Mouse (Mus musculus) limb, embryonic 10.5 days (tissue): ENCODE data around the gene Ctnnbip1. TPM values are rescaled to one million over a fixed set of nuclear protein-coding genes. Genes with fewer than 3 reads are reported as not detected.

Experiments used
- DNase-seq: peaks from one replicate; pipeline ENCODE4 v3.0.0-alpha.2; 2017; ENCODE audit warnings: low spot score
- H3K27ac ChIP-seq: fragments of 300-500 bp; sonication (generic); 2 replicates; pipeline ENCODE4 v1.5.1; 2016; ENCODE audit warnings: mild to moderate bottlenecking
- H3K27me3 ChIP-seq: fragments of 300-500 bp; sonication (generic); 2 replicates; pipeline ENCODE4 v1.6.1; 2016; ENCODE audit warnings: low read depth, mild to moderate bottlenecking; ENCODE audit not compliant: poor library complexity, severe bottlenecking
- H3K36me3 ChIP-seq: fragments of 300-500 bp; sonication (generic); 2 replicates; pipeline ENCODE4 v1.6.1; 2016; ENCODE audit warnings: mild to moderate bottlenecking, moderate library complexity
- H3K4me1 ChIP-seq: fragments of 300-500 bp; sonication (generic); 2 replicates; pipeline ENCODE4 v1.6.1; 2016
- H3K4me3 ChIP-seq: fragments of 300-500 bp; sonication (generic); 2 replicates; pipeline ENCODE4 v1.5.1; 2016; ENCODE audit warnings: mild to moderate bottlenecking, moderate library complexity
- H3K9me3 ChIP-seq: fragments of 300-500 bp; sonication (generic); replicated peaks from 2 replicates; pipeline ENCODE4 v1.6.1; 2016; ENCODE audit warnings: mild to moderate bottlenecking
- WGBS: fragments of 180-500 bp; shearing (Covaris S2); methylation state at CpG from one replicate; pipeline ENCODE4 v1.1.7; 2016; 5-methylcytosine and 5-hydroxymethylcytosine counted together
- polyA plus RNA-seq: library from polyadenylated mRNA; unstranded; fragments of >200 nt; fragmentation: Nextera tagmentation; extraction: Ambion mirVana; gene quantifications from 2 replicates; pipeline ENCODE4 v1.2.1, GENCODE M21; 2016

Ctnnbip1 gene
- polyA plus RNA-seq, 1 experiment from 2014 or later, result 78.4 TPM

DNA sequence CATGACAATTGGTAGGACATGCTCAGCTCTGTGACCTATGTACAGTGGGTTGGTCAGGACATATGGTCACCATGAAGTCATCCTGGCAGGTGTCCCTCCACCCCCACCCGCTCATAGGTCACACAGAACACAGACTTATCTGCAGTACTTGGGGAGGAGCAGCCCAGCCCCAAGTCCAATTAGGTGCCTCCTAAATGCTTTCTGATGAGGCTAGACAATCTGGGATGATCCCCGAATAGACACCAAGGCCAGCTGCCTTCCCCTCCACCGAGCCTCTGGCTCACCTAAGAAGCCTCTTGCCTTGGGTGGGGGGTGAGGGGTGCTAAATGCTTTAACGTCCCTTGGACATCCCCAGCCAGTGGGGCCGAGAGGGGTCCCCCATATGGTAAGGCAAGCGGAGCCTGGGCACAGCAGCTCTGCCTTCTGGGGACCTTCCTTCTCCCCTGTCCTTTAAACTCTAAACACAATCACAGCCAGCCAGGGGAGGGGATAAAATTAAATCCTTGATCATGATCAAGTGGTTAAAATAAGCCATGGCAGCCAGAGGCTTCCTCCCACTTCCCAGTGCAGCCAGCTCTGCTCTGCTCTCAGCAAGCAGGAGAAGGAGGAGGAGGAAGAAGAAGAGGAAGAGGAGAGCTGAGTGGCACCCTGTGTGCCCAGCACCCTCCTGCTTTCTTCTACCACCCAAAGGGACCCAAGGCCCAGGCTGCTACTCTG is 51.9 kb downstream of the Ctnnbip1 start:
- no peaks in the 10 kb centered on the region for H3K9me3 ChIP-seq
- peaks cover 15% of the 10 kb centered on the region for H3K36me3 ChIP-seq
- 85% methylated on average over 6 of the region's 6 CpGs for WGBS
- DNase-seq, result no peak
- H3K4me1 ChIP-seq, result peaks cover 29% of the 10 kb centered on the region
- peaks cover 21% of the 10 kb centered on the region; the same call in 1 of the 2 replicates for H3K27me3 ChIP-seq
- no peak overlapping the region for H3K4me3 ChIP-seq
- H3K27ac ChIP-seq, result no peak overlapping the region; the same call in 1 of the 2 replicates

DNA sequence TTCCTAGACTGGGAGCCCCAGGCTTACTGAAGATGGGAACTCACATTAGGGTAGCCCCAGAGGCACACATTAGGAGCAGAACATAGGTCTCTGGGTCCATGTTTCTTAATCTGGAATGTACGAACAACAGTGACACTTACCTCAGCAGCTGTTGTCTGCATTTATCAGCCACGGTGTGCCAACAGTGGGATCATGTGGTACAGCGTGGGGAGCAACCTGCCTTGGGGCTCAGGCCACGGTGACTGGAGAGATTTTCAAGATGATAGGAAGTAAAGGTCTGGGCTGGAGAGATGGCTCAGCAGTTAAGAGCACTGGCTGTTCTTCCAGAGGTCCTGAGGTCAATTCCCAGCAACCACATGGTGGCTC is 52.4 kb downstream of the Ctnnbip1 start:
- Histone ChIP-seq H3K27ac (no peak overlapping the region; the same call in 1 of the 2 replicates), H3K4me1 (peaks cover 28% of the 10 kb centered on the region), H3K36me3 (peaks cover 10% of the 10 kb centered on the region), H3K27me3 (peaks cover 21% of the 10 kb centered on the region; the same call in 1 of the 2 replicates), H3K4me3 (no peak overlapping the region), H3K9me3 (no peaks in the 10 kb centered on the region)
- no peak for DNase-seq
- WGBS, result 91% methylated on average over 4 of the region's 4 CpGs

DNA sequence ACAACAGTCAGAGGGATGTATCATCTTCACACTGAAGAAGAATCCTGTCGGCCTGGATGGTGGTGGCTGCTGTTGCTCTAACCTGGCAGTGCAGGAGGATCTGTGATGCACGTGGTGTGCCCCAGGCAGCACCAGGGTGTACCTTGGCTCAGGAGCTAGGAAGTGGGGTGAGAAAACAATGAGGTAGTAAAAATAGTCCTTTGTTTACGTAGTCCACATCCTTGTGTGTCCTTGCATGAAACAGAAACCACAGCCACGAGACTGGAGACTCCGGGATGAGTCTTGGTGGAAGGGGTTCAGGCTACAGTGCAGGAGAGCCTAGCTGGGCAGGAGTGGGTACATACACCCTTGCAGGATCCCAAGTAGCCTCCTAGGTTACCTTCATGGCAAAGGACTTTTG is 53.2 kb downstream of the Ctnnbip1 start:
- DNase-seq, result no peak
- Histone ChIP-seq H3K4me1 (peaks cover 35% of the 10 kb centered on the region), H3K27me3 (peaks cover 21% of the 10 kb centered on the region; the same call in 1 of the 2 replicates), H3K9me3 (no peaks in the 10 kb centered on the region), H3K27ac (no peak overlapping the region), H3K36me3 (peaks cover 2% of the 10 kb centered on the region; the same call in 1 of the 2 replicates), H3K4me3 (no peak overlapping the region)
- 82% methylated on average over 5 of the region's 5 CpGs for WGBS

DNA sequence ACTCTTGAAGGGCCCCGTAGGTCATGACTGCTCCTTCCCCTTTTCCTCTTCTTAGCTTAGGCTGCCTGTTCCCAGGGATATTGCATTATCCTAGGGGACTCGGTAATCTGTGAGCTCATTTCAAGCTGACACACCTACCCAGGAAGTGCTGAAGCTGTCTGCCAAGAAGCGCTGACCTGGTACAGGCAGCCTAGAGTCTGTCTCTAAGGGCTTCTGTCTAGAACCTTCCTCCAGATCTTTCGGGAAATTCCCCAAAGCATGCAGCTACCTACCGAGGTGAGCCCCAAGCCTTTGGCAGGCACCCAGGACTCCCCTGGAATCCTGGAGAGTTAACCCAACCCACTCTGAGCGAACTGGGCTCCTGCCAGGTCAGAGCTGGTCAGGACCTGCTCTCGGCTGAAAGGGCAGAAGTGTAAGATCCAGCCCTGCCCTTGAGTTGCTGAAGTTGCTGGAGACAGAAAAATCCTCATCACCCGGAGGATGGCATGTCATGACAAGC is 53.7 kb downstream of the Ctnnbip1 start:
- H3K4me3 ChIP-seq, result no peak overlapping the region
- no peak overlapping the region for H3K27ac ChIP-seq
- WGBS, result 57% methylated on average over 8 of the region's 8 CpGs
- H3K4me1 ChIP-seq, result peaks cover 40% of the 10 kb centered on the region
- H3K27me3 ChIP-seq, result peaks cover 24% of the 10 kb centered on the region
- no peaks in the 10 kb centered on the region for H3K36me3 ChIP-seq
- H3K9me3 ChIP-seq, result no peaks in the 10 kb centered on the region
- no peak for DNase-seq

DNA sequence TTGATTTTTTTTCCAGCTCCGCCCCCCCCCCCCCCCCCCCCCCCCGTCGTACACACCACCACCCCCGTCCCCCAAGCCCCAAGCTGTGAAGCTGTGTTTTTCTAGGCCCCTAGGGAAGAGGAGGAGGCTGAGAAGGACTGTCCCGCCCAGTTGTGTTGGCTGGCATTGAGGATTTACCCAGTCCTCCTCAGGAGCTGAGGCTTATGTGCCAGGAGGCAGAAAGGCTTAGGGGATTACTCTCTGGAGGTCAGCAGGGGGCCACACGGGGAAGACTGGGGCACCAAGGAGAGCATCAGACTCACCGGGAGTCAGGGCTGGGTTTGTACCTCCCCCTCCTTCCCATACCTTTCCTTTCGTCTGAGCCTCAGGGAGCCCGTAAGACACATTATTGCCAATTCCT is 54.4 kb downstream of the Ctnnbip1 start:
- no peaks in the 10 kb centered on the region for H3K36me3 ChIP-seq
- peaks cover 32% of the 10 kb centered on the region for H3K27me3 ChIP-seq
- WGBS, result 31% methylated on average over 7 of the region's 9 CpGs
- peaks cover 43% of the 10 kb centered on the region for H3K4me1 ChIP-seq
- no peak for DNase-seq
- no peaks in the 10 kb centered on the region for H3K9me3 ChIP-seq
- H3K4me3 ChIP-seq, result no peak overlapping the region
- no peak overlapping the region for H3K27ac ChIP-seq

DNA sequence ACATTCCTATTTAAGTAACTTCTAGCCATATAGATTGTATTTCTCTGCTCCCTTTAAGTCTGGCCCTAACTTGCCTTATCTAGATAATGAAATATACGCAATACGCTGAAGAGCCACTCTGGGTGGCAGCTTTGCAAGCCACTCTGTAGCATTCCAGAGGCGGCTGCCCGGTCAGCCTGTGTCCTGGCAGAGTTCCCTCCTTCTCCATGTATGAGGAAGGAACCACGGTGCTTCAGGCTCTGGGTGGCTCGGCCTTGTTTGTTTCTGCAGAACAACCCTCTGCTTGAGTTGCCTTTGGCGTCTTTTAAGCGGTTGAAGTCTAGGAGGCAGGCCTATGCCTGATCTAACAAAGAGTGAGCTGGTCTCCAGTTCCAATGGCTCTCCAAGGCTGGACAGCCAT is 54.8 kb downstream of the Ctnnbip1 start:
- H3K27ac ChIP-seq, result no peak overlapping the region
- H3K4me1 ChIP-seq, result peaks cover 44% of the 10 kb centered on the region
- WGBS, result 67% methylated on average over 8 of the region's 8 CpGs
- no peak overlapping the region for H3K4me3 ChIP-seq
- peaks cover 34% of the 10 kb centered on the region for H3K27me3 ChIP-seq
- H3K9me3 ChIP-seq, result no peaks in the 10 kb centered on the region
- no peak for DNase-seq
- H3K36me3 ChIP-seq, result no peaks in the 10 kb centered on the region

DNA sequence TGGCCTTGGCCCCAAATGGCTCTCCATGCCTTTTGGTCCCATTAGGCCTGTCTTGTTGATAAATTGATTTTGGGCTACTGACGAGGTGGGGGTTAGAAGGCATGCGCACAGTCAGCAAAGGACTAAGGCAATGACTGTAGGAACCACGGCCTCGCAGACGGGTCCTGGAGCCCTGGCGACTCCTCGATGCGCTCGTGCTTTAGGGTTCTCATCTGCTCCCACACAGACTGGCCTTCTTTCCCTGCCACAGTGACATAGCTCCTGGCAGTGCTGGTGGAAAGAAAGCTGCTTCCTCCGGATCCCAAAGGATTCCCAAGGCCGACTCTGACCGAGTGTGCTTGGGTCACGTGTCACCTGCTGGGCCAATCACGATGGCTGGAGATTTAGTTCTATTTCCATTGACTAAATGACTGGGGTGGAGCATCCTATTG is 56.4 kb downstream of the Ctnnbip1 start:
- Histone ChIP-seq H3K27ac (no peak overlapping the region), H3K4me3 (no peak overlapping the region), H3K27me3 (peaks cover 46% of the 10 kb centered on the region), H3K36me3 (no peaks in the 10 kb centered on the region), H3K4me1 (peaks cover 59% of the 10 kb centered on the region), H3K9me3 (no peaks in the 10 kb centered on the region)
- DNase-seq, result no peak
- WGBS, result 70% methylated on average over 14 of the region's 14 CpGs

DNA sequence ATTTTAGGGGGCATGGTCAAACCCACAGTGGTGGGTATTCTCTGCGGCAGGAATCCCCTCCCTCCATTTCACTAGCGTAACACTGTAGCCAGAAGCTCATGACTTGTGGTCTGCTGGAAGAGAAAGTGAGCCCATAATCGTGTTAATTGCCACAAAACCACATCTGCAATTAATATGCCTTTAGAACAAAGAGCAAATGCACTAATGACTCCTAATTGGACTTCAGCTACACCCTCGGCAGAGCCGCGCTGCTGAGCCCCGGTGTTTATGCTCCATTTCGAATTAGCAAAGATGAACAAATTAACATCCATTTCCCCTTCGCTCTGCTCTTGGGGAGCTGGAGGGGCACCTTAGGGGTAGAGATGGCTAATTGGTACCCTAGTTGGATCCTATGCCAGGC is 58.0 kb downstream of the Ctnnbip1 start:
- no peaks in the 10 kb centered on the region for H3K36me3 ChIP-seq
- H3K27me3 ChIP-seq, result peaks cover 63% of the 10 kb centered on the region
- H3K27ac ChIP-seq, result 0 out of 2 replicates have a peak overlapping the region, but pooled peaks have one; percentile 63
- H3K9me3 ChIP-seq, result no peaks in the 10 kb centered on the region
- H3K4me3 ChIP-seq, result no peak overlapping the region
- DNase-seq, result no peak
- peaks cover 57% of the 10 kb centered on the region for H3K4me1 ChIP-seq
- 64% methylated on average over 9 of the region's 9 CpGs for WGBS

DNA sequence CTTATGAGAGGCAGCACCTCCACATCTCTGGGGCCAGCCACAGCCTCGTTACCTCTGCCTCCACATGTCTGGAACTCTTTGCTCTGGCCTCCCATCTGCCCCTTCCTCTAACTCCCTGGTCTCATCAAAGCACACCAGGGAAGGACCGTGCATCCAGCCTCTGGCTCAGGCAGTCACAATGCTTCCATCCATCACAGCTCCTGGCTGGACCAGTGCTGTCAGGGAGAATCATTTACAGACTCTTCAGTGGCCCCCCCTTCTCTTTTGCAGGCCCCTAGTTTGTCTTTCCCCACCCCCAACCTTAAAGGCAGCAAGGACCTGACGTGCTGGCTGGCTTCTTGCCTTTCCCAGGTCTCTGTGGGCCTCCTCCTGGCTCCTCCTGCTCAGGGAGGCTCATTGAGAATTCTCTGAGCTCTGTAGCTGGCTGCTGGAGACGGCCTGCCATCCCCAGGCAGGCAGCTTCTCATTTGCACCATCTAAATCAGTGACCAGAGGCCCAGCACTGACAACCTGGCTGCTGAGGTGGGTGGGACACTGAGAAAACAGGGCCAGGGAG is 59.0 kb downstream of the Ctnnbip1 start:
- DNase-seq, result no peak
- no peak overlapping the region for H3K4me3 ChIP-seq
- no peaks in the 10 kb centered on the region for H3K36me3 ChIP-seq
- H3K4me1 ChIP-seq, result peaks cover 50% of the 10 kb centered on the region
- H3K27me3 ChIP-seq, result peaks cover 66% of the 10 kb centered on the region
- H3K9me3 ChIP-seq, result no peaks in the 10 kb centered on the region
- 12% methylated on average over 4 of the region's 4 CpGs for WGBS
- H3K27ac ChIP-seq, result peak overlapping the region; percentile 63

DNA sequence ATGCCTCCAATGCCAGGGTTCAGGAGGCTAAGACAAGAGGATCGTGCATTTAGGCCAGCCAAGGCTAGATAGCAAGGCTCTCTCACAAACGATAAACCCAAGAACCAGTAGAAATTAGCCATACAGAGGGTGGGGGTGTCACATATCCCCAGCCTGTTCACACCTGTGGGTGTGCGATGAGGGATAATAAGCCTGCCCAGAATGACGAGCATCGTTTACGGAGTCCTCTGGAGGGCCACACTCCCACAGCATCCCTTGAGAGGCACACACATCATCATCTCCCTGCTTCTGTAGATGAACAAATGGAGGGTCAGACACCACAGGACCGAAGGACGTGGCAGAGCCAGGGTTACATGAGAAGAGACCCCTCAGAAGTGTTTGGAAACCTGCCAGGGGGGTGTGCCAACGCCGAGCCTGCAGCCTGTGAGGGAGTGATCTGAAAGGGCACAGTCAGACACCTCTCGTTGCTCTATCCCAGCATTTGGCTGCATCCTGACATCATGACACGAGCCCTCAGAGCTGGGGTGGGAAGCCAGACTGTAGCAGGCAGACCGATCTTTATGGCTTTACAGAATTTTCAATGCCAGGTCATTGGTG is 60.1 kb downstream of the Ctnnbip1 start:
- 78% methylated on average over 13 of the region's 13 CpGs for WGBS
- Histone ChIP-seq H3K4me3 (no peak overlapping the region), H3K36me3 (no peaks in the 10 kb centered on the region), H3K27ac (no peak overlapping the region), H3K27me3 (peaks cover 66% of the 10 kb centered on the region), H3K9me3 (no peaks in the 10 kb centered on the region), H3K4me1 (peaks cover 45% of the 10 kb centered on the region)
- DNase-seq, result no peak

DNA sequence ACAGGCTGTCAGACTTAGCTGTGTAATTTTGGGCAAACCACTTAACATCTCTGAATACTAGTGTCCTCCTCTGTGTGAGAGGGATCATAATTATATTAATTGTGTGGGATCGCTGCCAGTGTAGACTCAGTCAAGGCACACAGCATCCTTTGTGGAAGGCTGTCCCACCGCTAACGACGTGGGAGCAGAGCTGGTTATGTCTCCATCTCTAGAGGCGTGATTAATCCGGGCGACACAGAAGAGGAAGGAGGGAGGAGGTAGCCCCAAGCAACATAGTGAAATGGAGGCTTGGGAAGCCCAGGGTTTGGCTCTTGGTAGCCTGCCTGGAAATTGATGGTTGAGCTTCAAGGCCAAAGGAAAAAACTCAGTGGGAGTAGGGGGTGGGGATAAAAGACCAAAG is 60.8 kb downstream of the Ctnnbip1 start:
- Histone ChIP-seq H3K36me3 (no peaks in the 10 kb centered on the region), H3K27ac (no peak overlapping the region), H3K27me3 (peaks cover 69% of the 10 kb centered on the region), H3K9me3 (no peaks in the 10 kb centered on the region), H3K4me3 (no peak overlapping the region), H3K4me1 (peaks cover 45% of the 10 kb centered on the region)
- 65% methylated on average over 7 of the region's 7 CpGs for WGBS
- no peak for DNase-seq

DNA sequence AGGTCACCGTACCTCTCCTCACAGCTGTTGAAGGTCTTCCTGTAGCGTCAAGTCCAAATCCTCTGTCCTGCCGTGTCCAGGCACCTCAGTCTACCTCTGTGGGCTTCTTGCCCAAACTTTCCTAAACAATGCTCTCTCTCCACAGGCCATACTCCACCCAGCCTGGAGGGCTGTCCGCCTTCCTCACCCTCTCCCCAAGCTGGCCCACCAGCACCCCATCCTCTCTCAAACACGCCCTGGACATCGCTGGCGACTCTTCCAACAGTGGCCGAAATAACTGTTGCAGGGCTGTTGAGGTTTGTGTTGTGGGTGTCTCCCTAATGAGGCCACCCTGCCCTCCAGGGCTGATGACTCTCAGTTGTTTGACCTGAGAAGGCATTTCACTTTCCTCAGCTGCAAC is 67.2 kb downstream of the Ctnnbip1 start:
- Histone ChIP-seq H3K36me3 (no peaks in the 10 kb centered on the region), H3K9me3 (no peaks in the 10 kb centered on the region), H3K4me3 (no peak overlapping the region), H3K27ac (no peak overlapping the region), H3K27me3 (peaks cover 90% of the 10 kb centered on the region), H3K4me1 (peaks cover 26% of the 10 kb centered on the region)
- DNase-seq, result no peak
- WGBS, result 78% methylated on average over 8 of the region's 8 CpGs
